Mouse (Mus musculus) intestine, postnatal 0 days (tissue): ENCODE measurements at regions not wholly inside any gene's neighbourhood (a gene's known extent, or its start where the extent isn't known, plus 50 kb on each side); places are given as distances from the start of the nearest gene placed in this dataset.
"Not testable (repeated sequence)": the region's sequence is repeated elsewhere in the genome, so short reads cannot be mapped to it uniquely, and the experiment has no call there.

ENCODE experiments used
- ATAC-seq: fragments of 200-750 bp; cut with Nextera tagmentation; 2 replicates; pipeline ENCODE4 v1.8.0; 2017; ENCODE audit warnings: mild to moderate bottlenecking, moderate TSS enrichment, moderate library complexity
- H3K27ac ChIP-seq: fragments of 300-500 bp; sonication (generic); 2 replicates; pipeline ENCODE4 v1.5.1; 2014; ENCODE audit warnings: mild to moderate bottlenecking, low read depth, low read length, moderate library complexity
- H3K27me3 ChIP-seq: fragments of 300-500 bp; sonication (generic); replicated peaks from 2 replicates; pipeline ENCODE4 v1.6.1; 2014; ENCODE audit warnings: low read length, mixed read lengths; ENCODE audit not compliant: control insufficient read depth, insufficient read depth
- H3K36me3 ChIP-seq: fragments of 300-500 bp; sonication (generic); 2 replicates; pipeline ENCODE4 v1.6.1; 2014; ENCODE audit warnings: mild to moderate bottlenecking, moderate library complexity; ENCODE audit not compliant: control insufficient read depth, insufficient read depth
- H3K4me1 ChIP-seq: fragments of 300-500 bp; sonication (generic); replicated peaks from 2 replicates; pipeline ENCODE4 v1.6.1; 2014; ENCODE audit warnings: antibody characterized with exemption, low read length, mixed read lengths; ENCODE audit not compliant: control insufficient read depth, insufficient read depth
- H3K4me2 ChIP-seq: fragments of 300-500 bp; sonication (generic); replicated peaks from 2 replicates; pipeline ENCODE4 v1.6.1; 2014; ENCODE audit warnings: low read depth, mild to moderate bottlenecking, moderate library complexity
- H3K4me3 ChIP-seq: fragments of 300-500 bp; sonication (generic); 2 replicates; pipeline ENCODE4 v1.5.1; 2014; ENCODE audit warnings: low read depth, low read length
- H3K9ac ChIP-seq: fragments of 300-500 bp; sonication (generic); 2 replicates; pipeline ENCODE4 v1.6.1; 2014; ENCODE audit warnings: mild to moderate bottlenecking, low read depth, low read length
- H3K9me3 ChIP-seq: fragments of 300-500 bp; sonication (generic); 2 replicates; pipeline ENCODE4 v1.6.1; 2016; ENCODE audit warnings: mixed run types; ENCODE audit not compliant: control insufficient read depth
- CTCF ChIP-seq: sonication (generic); IDR thresholded peaks from 2 replicates; pipeline ENCODE4 v1.5.1; 2016; ENCODE audit warnings: low read depth, mild to moderate bottlenecking, control low read depth, antibody characterized with exemption, moderate library complexity
- WGBS: fragments of 180-500 bp; shearing (Covaris S2); extraction: QIAGEN DNeasy Blood & Tissue Kit; methylation state at CpG from one replicate; pipeline ENCODE4 v1.1.7; 2014; 5-methylcytosine and 5-hydroxymethylcytosine counted together

- no peak for ATAC-seq
These were observed 124.7 kb upstream of the Haao start for GRCm38 (mm10) chr17:83972470-83972869.

GRCm38 (mm10) chr17:83972026-83972425 is 124.3 kb upstream of the Haao start:
- ATAC-seq = peak; percentile 56; the same call in 1 of the 2 replicates
- H3K27ac ChIP-seq = no peak overlapping the region

More at GRCm38 (mm10) chr17:83972470-83972869, 124.7 kb upstream of the Haao start:
- Histone ChIP-seq H3K36me3 (no peaks in the 10 kb centered on the region), H3K4me1 (no peaks in the 10 kb centered on the region), H3K9ac (no peak overlapping the region), H3K4me3 (no peak overlapping the region), H3K27me3 (no peaks in the 10 kb centered on the region), H3K4me2 (no peak overlapping the region), H3K9me3 (no peaks in the 10 kb centered on the region), H3K27ac (no peak overlapping the region)
- WGBS = 79% methylated on average over 4 of the region's 4 CpGs
- no peak for TF ChIP-seq CTCF

GRCm38 (mm10) chr17:83969407-83969826 is 121.7 kb upstream of the Haao start:
- Histone ChIP-seq H3K4me1 (no peaks in the 10 kb centered on the region), H3K4me2 (no peak overlapping the region), H3K9me3 (no peaks in the 10 kb centered on the region), H3K36me3 (no peaks in the 10 kb centered on the region), H3K27ac (peak overlapping the region; percentile 15), H3K4me3 (no peak overlapping the region), H3K27me3 (no peaks in the 10 kb centered on the region), H3K9ac (no peak overlapping the region)
- ATAC-seq = peak; percentile 80
- WGBS = 30% methylated on average over 7 of the region's 7 CpGs
- no peak for TF ChIP-seq CTCF

More at GRCm38 (mm10) chr17:83972026-83972425, 124.3 kb upstream of the Haao start:
- H3K4me1 ChIP-seq = no peaks in the 10 kb centered on the region
- no peaks in the 10 kb centered on the region for H3K27me3 ChIP-seq
- H3K9me3 ChIP-seq = no peaks in the 10 kb centered on the region
- H3K9ac ChIP-seq = no peak overlapping the region
- peak; percentile 45 for TF ChIP-seq CTCF
- H3K36me3 ChIP-seq = no peaks in the 10 kb centered on the region
- no peak overlapping the region for H3K4me2 ChIP-seq
- H3K4me3 ChIP-seq = no peak overlapping the region
- 39% methylated on average over 5 of the region's 5 CpGs for WGBS

DNA sequence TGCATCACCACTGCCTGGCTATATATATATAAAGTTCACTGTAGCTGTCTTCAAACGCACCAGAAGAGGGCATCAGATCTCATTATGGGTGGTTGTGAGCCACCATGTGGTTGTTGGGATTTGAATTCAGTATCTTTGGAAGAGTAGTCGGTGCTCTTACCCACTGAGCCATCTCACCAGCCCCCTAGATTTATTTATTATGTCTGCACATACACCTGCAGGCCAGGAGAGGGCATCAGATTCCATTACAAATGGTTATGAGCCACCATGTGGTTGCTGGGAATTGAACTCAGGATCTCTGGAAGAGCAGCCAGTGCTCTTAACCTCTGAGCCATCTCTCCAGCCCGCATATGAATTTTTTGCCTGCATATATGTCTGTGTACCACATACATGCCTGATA is 120.4 kb upstream of the Haao start:
- 96% methylated on average over 3 of the region's 3 CpGs for WGBS
- H3K27ac ChIP-seq, H3K9me3 ChIP-seq, H3K4me1 ChIP-seq, ATAC-seq, H3K4me3 ChIP-seq, H3K27me3 ChIP-seq, H3K9ac ChIP-seq, H3K36me3 ChIP-seq, H3K4me2 ChIP-seq: not testable (repeated sequence)
- TF ChIP-seq CTCF = peak; percentile 50

- Histone ChIP-seq H3K4me1 (peaks cover 3% of the 10 kb centered on the region; the same call in 1 of the 2 replicates), H3K36me3 (no peaks in the 10 kb centered on the region), H3K9me3 (no peaks in the 10 kb centered on the region), H3K4me2 (no peak overlapping the region), H3K9ac (no peak overlapping the region), H3K27ac (no peak overlapping the region), H3K27me3 (no peaks in the 10 kb centered on the region), H3K4me3 (no peak overlapping the region)
- TF ChIP-seq CTCF = no peak
- 89% methylated on average over 6 of the region's 6 CpGs for WGBS
- ATAC-seq = no peak
These were observed 119.2 kb upstream of the Haao start for GRCm38 (mm10) chr17:83967007-83967406.

- Histone ChIP-seq H3K4me1 (peaks cover 20% of the 10 kb centered on the region), H3K4me3 (no peak overlapping the region), H3K27me3 (no peaks in the 10 kb centered on the region), H3K4me2 (no peak overlapping the region), H3K27ac (no peak overlapping the region), H3K36me3 (no peaks in the 10 kb centered on the region), H3K9ac (no peak overlapping the region), H3K9me3 (no peaks in the 10 kb centered on the region)
- ATAC-seq = no peak
- 67% methylated on average over 13 of the region's 13 CpGs for whole genome bisulfite sequencing
- no peak for TF ChIP-seq CTCF
These were observed 116.9 kb upstream of the Haao start for GRCm38 (mm10) chr17:83964454-83965211.
